Mouse (Mus musculus) lung, postnatal 0 days (tissue): ENCODE results near the gene Pdlim1.

Experiments used
- CTCF ChIP-seq: IDR thresholded peaks from 2 replicates; pipeline ENCODE4 v1.5.1; 2016; ENCODE audit warnings: antibody characterized with exemption, mild to moderate bottlenecking
- EP300 ChIP-seq: IDR thresholded peaks from 2 replicates; pipeline ENCODE4 v1.6.1; 2016; ENCODE audit warnings: antibody characterized with exemption, mild to moderate bottlenecking, control low read depth

DNA sequence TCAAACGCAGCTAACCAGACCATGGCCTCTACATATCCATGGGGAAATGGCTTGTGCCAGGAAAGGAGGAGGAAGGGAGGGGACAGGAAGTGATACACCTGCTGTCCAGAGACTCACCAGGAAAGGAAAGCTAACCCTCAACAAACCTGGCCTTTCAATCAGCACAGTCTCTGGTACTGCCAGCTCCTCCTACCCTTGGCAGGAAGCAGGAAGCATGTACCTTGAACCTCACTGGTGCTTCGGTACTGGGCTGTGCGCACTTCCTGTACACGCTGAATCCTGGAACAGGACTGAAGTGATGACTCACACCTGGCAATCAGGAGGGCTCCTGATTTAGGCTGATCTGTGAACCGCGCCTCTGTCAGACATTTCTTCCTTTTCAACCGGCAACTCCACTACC is 35.9 kb upstream of the Pdlim1 start:
- TF ChIP-seq CTCF (no peak), EP300 (no peak)
